Mouse (Mus musculus) cerebral cortex, adult 2 months (tissue): ENCODE measurements around the gene Pard3.

Experiments
- WGBS: fragments of 180-500 bp; shearing (Covaris S2); methylation state at CpG from one replicate; pipeline ENCODE4 v1.1.7; 2018; 5-methylcytosine and 5-hydroxymethylcytosine counted together

Gene Pard3

DNA sequence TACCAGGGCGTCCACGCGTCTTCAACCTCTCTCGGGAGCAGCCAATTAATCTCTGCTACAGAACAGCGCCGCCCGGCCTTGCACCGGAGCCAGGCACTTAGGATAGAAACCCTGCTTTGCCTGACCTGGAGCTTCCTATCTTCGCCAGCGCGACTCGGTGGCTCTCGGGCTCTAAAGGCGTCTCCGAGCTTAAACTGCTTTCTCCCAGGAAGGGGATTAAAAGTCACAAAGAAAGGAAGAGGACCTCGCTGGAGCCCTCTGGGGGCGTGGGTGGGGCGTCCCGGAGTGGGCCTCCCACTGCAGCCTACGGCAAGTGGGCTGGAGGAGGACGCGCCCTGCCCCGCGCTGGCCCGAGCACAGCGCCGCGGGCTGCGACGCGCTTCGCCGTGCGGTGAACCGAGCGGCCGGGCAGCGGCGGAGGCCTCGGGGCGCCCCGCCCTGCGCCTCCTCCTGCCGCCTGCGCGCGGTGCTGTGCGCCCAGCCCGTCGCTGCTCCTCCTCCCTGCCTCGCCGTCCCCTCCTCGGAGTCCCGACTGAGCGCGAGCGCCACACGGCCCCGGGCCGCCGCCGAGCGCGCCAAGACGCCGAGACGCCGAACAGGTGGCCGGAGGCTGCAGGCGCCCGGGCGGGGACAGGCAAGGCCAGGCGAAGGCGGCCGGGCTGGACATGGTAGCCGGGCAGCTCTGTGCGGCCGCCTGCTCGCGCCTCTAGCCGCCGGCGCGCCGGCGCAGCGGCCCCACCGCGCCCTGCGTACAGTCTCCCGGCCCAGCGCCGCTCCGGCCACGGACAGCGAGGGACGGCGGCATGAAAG lies at the start of gene Pard3:
Gene Pard3, plus strand, starts transcription at position 343 of the 810 bp plus-strand sequence.
- under 1% methylated on average over 90 of the region's 98 CpGs for WGBS

DNA sequence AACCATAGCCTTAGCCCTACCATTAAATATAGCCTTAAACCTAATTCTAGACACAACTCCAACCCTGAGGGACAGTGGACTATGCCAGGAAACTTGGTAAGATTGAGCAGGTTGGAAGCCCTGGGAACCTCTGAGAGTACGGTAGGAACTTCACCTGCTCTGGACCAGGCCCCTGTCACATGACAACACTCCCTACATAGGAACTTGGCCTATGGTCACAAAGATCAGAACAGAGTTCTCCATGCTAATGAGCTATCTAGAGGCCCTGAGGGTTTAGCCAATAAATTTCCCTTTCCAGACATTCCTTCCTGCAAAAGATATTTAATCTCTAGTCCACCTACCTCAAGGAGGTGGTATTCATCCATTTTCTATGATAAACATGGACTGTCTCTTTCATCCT lies 41.9 kb upstream of the Pard3 start:
- 97% methylated on average over 1 of the region's 1 CpGs for WGBS

DNA sequence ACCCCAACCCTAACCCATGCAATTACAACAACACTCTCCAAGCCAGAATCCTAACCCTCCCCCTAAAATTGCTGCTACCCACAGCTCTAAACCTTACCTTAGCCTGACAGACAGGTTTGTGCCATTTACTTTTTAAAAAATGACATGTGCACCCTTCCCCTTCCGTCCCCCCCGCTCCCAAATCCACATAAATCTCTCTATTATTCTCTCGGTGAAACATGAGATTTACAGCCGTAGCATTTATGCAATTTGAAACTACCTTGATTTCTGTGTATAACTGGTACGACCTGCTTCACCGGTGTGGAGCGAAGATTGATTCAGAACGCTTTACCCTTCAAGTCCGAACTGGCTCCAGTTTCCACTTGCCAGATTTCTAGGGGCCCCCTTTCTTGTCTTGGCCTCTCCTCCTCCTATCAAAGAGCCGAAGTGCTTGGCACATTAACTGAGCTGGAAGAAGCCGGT lies 38.4 kb upstream of the Pard3 start:
- 87% methylated on average over 11 of the region's 11 CpGs for WGBS

DNA sequence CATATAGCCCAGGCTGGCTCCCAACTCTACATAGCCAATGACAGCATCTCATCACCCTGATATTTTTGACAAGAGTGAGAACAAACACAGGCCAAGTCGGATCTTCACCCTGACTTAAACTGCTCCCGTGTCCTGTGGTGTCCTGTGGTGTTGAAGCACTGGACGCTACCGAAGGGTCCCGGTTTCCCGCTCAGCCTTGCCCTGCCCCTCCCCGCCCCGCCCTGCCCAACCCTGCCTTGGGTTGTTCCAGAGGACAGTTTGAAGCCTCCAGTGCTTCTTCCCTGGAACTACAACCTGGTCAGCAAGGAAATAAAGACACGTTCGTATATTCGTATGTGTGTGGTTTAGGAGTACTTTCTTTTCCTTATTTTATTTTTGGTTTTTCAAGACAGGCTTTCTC lies 37.9 kb upstream of the Pard3 start:
- 75% methylated on average over 11 of the region's 11 CpGs for WGBS

DNA sequence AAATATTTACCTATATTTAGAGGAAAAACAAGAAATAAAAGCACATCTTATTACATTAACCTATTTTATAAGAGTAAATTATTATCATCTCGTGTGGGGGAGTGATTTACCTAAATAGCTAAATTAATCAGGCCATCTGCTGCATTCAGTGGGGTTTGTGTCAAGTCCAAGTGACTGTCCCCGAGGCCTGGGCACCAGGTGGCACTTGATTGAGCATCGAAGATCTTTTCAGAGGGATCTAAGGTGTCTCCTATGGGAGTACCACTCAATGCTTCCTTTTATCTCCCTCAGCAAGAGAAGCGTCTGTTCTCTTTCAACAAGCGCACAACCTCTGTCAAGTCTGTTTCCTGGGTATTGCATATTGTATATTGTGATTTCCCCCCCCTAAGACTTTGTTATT lies 32.2 kb upstream of the Pard3 start:
- WGBS = 80% methylated on average over 5 of the region's 5 CpGs

DNA sequence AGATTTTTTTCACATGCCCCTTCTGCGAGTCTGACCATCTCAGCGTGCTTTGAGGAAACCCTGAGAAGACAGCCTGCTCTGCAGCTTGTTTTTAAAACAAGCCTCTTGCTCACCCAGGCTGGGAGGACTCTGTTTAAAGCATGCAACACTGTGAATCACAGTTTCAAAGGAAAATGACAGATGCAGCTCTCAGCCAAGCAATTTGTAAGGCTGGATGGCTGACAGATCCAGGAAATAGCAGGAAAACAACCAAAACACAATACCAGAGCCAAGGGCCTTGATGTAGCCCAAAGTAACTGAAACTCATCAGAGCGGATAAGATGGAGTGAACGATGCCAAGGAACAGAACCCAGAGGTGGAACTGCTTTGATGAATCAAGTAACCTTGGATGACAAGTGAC lies 24.8 kb upstream of the Pard3 start:
- WGBS = 39% methylated on average over 4 of the region's 4 CpGs

DNA sequence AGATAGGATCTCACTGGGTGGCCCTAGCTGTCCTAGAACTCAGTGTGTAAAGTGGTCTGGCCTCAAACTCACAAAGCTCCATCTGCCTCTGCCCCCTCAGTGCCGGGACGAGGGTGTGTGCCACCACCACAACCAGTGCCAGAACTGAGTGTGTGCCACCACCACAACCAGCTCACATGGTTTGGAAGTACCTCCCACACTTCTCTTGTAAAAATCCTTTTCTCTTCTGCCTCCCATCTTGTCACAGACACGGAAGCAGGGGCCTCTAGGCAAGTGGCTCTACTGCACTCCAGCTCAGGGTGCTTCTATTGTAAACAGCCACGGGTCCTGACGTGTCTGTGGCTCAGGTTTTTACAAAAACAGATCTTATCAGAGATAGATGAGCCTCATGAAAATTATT lies 13.7 kb upstream of the Pard3 start:
- WGBS = 79% methylated on average over 5 of the region's 5 CpGs

DNA sequence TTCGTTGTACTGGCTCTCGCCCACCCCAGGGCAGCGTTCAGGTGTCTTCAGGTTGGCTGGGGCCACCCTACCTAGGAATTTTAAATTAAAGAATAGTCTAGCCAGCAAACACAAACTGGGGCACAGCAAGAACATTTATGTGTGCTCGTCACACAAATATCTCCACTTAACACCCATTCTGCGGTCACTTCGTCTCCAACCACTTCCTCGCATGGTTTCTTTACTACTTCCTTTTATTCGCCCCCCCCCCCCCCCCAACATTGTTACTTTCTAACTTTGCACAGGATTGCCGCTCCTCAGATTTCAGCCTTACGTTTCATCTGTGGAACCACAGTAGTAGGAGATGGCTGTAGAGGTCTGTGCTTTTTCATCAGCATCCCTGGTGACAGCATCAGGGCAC lies 11.6 kb upstream of the Pard3 start:
- 85% methylated on average over 10 of the region's 10 CpGs for WGBS

DNA sequence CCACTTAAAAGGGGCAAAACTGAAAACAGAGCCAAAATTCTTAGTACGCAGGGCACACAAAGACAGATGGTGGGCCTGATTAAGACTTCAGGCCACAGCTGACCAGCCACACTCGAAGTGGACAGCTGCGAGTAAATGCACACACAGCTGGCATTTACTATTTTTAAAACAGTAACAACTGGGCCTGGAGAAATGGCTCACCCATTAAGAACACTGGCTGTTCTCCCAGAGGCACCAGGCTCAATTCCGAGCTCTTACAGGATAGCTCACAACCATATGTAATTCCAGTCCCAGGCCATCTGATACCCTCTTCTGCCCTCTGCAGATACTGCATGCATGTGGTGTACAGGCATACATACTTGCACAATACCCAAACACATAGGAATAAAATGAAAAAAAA lies 8.6 kb upstream of the Pard3 start:
- 68% methylated on average over 4 of the region's 4 CpGs for WGBS

DNA sequence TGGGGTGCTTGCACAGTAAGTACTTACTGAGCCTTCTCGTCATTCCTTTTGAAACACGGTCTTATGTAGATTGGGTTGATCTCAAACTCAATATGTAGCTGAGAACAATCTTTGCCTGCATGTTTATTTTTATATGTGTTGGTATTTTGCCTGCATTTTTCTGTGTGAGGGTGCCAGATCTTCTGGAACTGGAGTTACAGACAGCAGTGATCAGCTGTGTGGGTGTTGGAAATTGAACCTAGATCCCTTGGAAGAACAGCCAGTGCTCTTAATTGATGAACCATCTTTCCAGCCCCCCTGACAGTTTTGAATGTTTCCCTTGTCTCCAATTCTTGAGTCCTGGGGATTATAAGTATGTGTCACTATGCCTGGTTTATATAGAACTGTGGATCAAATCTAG lies 4.9 kb upstream of the Pard3 start:
- 65% methylated on average over 2 of the region's 2 CpGs for WGBS

DNA sequence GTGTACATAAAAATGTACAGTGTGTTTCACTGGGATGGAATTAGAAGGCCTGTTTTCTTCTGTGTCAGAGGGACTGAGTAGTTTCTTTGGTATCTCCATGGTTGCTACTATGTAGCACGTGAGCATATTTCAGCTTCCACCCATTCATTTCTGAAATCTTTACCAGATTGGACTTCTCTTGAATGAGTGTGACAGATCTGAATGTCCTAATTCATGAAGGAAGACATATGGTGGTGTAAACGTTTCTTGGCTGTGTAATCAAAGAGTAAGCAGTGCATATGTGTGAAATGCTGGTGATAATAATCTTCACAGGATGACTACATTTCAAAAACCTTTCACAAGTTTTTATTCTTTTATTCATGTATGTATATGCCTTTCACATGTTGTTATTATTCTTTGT lies 3.9 kb upstream of the Pard3 start:
- WGBS = 56% methylated on average over 2 of the region's 2 CpGs

DNA sequence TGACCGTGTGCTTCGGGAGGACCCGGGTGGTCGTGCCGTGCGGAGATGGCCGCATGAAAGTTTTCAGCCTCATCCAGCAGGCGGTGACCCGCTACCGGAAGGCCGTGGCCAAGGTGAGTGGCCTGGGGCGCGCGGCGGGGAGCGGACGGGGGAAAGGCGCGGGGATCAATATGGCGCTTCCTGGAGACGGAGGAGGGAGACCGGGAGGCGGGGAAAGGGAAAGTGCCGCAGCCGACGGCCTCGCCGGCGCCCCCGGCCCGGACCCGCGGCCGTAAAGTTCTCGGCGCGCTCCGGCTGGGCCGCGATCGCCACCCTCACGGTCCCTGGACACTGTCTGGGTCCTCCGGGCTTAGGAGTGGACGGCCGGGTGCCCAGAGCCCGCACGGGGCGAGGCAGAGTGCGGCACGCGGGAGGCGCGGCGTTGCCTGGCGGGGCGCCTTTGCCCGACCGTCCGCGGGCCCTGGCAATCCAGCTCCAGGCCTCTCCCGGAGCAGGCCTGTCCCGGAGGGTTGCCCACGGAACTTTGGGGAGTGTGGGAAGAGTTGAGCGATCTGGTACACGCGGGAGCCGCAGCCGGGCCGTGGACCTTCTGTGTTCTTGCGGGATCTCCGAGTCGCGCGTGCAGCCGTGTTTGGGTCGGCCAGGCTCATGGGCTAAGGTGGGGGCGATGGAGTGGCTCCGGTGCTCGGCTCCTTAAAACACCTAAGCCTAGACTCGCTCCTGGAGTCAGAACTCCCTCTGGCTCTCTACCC lies 844 bp downstream of the Pard3 start:
- WGBS = 2% methylated on average over 79 of the region's 80 CpGs

DNA sequence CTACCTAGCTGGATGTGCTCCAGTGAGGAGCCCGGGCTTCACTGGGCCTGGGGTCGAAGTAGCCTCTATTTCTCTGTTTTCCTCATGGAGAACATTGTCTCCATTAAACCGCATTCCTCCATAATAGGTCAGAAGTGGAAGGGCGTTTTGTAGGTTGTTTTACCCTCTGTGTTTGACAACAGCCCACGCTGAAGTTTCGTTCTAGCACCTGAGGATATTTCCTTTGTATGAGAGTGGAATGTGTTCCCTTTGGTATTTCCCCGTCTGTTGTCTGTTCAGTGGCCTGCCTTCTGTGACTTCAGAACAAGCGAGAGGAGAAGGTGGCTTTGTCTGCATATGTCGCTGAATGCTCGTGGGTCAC lies 1.4 kb downstream of the Pard3 start:
- 27% methylated on average over 10 of the region's 10 CpGs for WGBS

DNA sequence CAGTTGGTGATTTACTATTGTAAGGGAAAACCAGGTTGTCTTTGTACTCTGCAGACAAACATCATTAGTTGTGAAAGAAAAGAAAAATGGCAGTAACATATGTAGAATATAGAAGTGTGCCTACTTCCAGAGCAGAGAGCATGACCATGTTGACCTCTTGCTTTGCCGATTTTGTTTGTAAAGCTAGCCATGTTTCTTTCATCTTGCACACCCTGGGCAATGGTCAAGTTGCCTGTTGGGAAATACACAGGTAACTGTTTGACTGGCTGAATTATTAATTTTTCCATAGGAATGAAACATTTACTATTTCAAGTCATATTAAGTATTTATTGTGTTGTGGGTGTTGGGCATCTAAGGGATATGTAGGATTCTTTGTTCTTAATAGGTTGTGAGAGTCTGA lies 2.1 kb downstream of the Pard3 start:
- 87% methylated on average over 1 of the region's 1 CpGs for WGBS

DNA sequence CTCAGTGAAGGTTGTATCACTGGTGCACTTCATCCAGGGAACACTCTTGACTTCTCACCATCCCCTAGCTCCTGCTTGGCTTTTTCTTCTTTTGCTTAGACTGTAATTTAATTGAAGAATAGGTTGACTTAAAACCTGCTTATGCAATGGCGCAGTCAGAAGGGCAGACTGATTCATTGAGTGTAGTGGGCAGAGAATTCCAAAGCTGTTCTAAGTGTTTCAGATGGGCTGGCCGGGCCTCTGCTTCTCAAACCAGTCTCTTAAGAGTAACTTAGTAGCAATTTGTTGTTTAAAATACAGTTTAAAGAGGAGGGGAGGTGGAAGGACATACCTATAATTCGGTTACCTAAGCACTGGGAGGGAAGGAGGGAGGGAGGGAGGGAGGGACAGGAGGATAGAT lies 5.0 kb downstream of the Pard3 start:
- 86% methylated on average over 3 of the region's 3 CpGs for WGBS

DNA sequence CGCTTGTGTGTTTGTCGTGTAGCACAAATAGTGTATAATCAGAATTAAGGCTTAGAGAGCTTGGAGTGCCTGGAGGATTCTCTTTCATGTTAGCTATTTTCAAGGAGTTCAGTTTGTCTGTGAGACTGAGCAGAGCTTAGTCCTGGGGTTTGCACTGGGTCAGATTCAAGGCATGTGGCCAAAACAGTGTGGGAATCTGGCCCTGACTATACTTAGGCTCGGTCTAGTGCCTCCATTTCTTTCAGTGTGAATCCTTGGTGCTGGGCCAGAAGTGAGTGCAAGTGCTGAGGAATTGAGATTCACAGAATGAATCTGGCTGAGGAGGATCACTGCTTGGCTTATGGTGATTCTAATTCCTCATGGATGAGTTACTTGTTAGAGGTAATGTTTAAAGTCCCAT lies 6.5 kb downstream of the Pard3 start:
- 62% methylated on average over 3 of the region's 3 CpGs for WGBS

DNA sequence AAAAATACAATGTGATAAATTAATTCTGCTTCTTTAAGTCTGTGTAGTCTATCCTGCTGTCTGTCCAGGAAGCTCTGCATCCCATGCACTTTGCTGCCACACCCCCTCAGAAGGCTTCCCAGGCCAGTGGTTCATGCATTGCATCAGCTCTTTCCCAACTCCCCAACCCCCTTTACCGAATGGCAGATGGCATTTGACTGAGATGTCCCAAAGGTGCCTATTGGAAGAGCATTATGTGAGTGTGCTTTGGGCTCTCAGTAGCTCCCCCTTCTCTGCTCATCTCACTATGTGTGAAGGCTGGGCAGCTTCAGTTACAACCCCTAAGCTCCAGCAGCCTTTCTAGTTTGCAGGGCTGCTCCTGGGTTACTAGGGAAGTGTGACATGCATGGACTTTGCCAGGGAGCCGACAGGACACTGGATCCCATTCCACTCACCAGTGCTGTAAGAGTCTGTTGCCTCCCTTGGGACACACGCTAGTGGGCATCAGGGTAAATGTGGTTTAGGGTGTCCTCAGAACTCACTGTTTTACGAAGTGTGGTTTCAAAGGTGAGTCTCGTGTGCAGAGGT lies 9.4 kb downstream of the Pard3 start:
- 81% methylated on average over 5 of the region's 5 CpGs for WGBS

DNA sequence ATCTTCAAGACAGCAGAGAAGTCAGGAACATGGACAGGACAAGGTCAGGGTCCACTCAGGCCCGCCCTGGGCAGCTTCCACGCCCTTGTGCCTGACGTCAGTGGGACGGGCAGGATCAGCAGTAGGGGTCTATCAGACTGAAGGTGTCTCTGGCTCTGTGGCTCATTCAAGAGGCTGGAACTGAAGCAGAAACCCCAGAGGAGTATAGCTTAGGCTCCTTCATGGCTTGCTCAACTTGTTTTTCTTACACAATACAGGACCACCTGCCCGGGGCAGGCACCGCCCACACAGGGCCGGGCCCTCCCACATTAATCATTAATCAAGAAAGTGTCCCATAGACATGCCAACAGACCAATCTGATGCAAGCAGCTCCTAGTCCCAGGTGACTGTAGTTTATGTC lies 12.8 kb downstream of the Pard3 start:
- WGBS = 93% methylated on average over 7 of the region's 7 CpGs

DNA sequence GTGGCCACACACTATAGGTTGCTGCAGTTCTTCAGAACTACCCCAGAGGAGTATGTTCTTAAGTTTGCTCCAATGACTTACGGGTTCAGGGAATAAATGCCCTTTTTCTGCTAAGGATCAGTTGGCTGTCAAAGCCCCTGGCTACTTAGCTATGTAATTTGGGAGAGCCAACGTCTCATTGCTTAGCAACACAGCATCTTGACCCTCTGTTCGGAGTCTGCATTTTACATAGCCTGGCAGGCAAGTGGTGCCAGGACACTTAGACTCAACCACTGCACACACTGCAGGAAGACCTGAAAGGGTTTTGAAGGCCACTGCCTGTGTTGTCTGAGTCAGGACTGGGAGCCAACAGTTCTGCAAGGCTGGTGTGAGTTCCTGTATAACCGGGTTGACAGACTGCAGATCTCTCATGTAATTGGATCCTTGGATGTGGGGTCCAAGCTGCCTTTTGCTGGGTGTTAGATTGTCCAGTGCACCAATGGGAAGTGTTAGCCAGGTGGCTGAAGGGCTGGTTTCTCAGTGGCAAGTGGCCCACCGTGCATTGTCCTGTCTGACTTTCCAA lies 15.6 kb downstream of the Pard3 start:
- 67% methylated on average over 5 of the region's 5 CpGs for WGBS

DNA sequence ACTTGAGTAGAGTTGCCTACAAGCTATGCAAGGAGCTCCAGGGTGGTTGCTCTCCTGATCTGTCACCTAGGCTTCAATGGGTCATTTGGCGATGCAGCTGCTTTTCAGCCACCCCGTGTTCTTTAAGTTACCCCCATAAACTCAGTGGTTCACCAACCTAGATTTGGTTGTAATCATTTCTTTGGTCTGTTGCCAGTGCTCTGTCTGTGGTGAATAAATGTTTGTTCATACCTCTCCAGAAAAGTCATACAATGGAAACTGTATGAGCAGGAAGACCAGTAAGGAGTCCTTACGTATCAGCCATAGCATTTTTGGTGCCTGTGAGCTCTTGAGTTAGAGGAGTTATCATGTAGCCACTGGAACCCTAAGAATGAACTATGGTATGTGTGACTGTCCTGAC lies 17.6 kb downstream of the Pard3 start:
- 93% methylated on average over 3 of the region's 3 CpGs for WGBS

DNA sequence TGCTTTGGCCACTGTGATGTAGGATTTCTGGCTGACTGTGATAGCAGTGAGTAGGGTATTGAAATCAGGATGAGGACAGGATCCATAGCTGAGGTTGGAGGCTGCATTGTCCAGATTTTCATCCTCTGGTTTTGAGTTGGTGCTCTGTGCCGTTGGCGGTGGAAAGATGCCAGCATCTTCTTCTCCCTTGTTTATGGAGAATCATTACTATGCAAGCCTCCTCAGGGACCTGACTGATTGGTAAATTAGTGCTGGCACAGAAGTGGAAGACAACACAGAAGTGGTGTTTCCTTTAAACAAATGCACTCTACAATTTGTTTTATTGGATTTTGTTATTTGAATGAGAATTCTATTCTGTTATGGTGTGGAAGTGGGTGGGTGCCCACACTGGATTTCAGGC lies 18.8 kb downstream of the Pard3 start:
- WGBS = 52% methylated on average over 2 of the region's 2 CpGs

DNA sequence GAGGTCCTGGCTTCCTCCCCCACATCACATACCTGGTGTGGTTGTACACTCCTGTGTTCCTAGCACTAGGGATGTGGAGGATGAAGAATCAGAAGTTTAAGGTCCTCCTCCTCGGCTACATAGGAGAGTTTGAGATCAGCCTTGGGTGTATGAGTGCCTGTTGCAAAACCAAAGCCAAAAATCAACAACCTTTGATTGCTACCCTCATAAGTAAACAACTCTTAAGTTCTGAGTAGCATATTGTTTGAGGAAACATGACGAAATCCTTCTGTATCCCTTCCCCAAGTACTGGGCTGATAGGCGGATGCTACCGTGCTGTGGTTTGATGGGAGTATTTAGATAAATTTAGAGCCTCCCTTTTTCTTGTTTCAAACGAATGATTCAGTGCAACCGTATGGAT lies 20.9 kb downstream of the Pard3 start:
- 83% methylated on average over 6 of the region's 6 CpGs for WGBS

DNA sequence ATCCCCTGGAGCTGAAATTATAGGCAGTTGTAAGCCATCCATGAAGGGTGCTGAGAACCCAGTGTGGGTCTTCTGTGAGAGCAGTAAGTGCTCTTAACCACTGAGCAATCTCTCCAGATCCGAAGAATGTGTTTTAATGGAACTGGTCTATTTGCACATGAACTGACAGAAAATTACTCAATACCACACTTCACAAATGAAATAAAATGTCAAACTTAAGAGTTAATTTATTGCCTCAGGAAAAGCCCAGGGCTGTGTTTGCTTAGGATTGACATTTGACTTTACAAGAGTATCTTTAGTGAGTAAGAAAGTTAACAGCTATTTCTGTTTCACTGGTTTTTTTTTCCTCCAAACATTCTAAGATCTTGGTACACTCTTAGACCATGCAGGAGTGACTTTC lies 23.7 kb downstream of the Pard3 start:
- WGBS = 92% methylated on average over 1 of the region's 1 CpGs
